Mouse (Mus musculus) MEL (cell line): ENCODE measurements around the gene Cntfr. TPM values are rescaled to one million over a fixed set of nuclear protein-coding genes. Genes with fewer than 3 reads are reported as not detected.

Experiments
- DNase-seq: peaks from one replicate; pipeline ENCODE4 v3.0.0; 2011; ENCODE audit warnings: low read depth, low spot score
- H3K27ac ChIP-seq: 2 replicates; pipeline ENCODE4 v1.5.1; 2012; ENCODE audit warnings: low read depth, mild to moderate bottlenecking, control low read depth, low read length, moderate library complexity; ENCODE audit not compliant: control insufficient read depth
- H3K27me3 ChIP-seq, 2 experiments: fragments of 150-350 bp in 1 of 2; sonication (generic) in 1 of 2; 2 replicates each; pipeline ENCODE4 v1.6.1; 2012; ENCODE audit warnings: low read length in 2 of 2, mild to moderate bottlenecking in 2 of 2, improper control_type of control experiment in 1 of 2, moderate library complexity in 1 of 2; ENCODE audit not compliant: insufficient read depth in 2 of 2, control insufficient read depth in 1 of 2
- H3K36me3 ChIP-seq, 2 experiments: 2 replicates each; pipeline ENCODE4 v1.6.1; 2012 to 2014; ENCODE audit warnings: low read length in 2 of 2, improper control_type of control experiment in 1 of 2, inconsistent platforms in 1 of 2, mild to moderate bottlenecking in 1 of 2; ENCODE audit not compliant: insufficient read depth in 2 of 2, control insufficient read depth in 1 of 2
- H3K4me1 ChIP-seq, 2 experiments: fragments of 150-350 bp in 1 of 2; sonication (generic) in 1 of 2; 2 replicates each; pipeline ENCODE4 v1.6.1; 2012; ENCODE audit warnings: low read length in 2 of 2, improper control_type of control experiment in 1 of 2, mild to moderate bottlenecking in 1 of 2; ENCODE audit not compliant: insufficient read depth in 2 of 2, control insufficient read depth in 1 of 2
- H3K4me3 ChIP-seq, 2 experiments: fragments of 150-350 bp in 1 of 2; sonication (generic) in 1 of 2; 2 replicates each; pipeline ENCODE4 v1.5.1; 2012; ENCODE audit warnings: low read depth in 2 of 2, low read length in 2 of 2, mild to moderate bottlenecking in 2 of 2, moderate library complexity in 2 of 2, control low read depth in 1 of 2, improper control_type of control experiment in 1 of 2; ENCODE audit not compliant: control insufficient read depth in 1 of 2, insufficient read depth in 1 of 2
- H3K79me2 ChIP-seq: 2 replicates; pipeline ENCODE4 v1.6.1; 2012; ENCODE audit warnings: mild to moderate bottlenecking, low read length, moderate library complexity; ENCODE audit not compliant: control insufficient read depth, poor library complexity, insufficient read depth
- H3K9ac ChIP-seq: 2 replicates; pipeline ENCODE4 v1.6.1; 2012; ENCODE audit warnings: low read depth, mild to moderate bottlenecking, control low read depth, low read length, moderate library complexity; ENCODE audit not compliant: control insufficient read depth, poor library complexity, severe bottlenecking
- H3K9me3 ChIP-seq: fragments of 150-350 bp; sonication (generic); replicated peaks from 2 replicates; pipeline ENCODE4 v1.6.1; 2012; ENCODE audit warnings: mild to moderate bottlenecking, low read length, improper control_type of control experiment, moderate library complexity; ENCODE audit not compliant: insufficient read depth
- BHLHE40 ChIP-seq: IDR thresholded peaks from 2 replicates; pipeline ENCODE4 v1.6.1; 2012; ENCODE audit warnings: low read depth, mild to moderate bottlenecking, inconsistent platforms, low read length, improper control_type of control experiment, borderline replicate concordance
- CHD1 ChIP-seq: IDR thresholded peaks from 2 replicates; pipeline ENCODE4 v1.6.1; 2012; ENCODE audit warnings: low read depth, mild to moderate bottlenecking, inconsistent platforms, low read length, improper control_type of control experiment
- CHD2 ChIP-seq: IDR thresholded peaks from 2 replicates; pipeline ENCODE4 v1.6.1; 2011; ENCODE audit warnings: low read length, improper control_type of control experiment
- CTCF ChIP-seq, 3 experiments: IDR thresholded peaks in 2 of 3; conservative IDR thresholded peaks in 1 of 3; 2 replicates each; pipeline ENCODE4 v1.5.1; 2011 to 2012; ENCODE audit warnings: low read length in 3 of 3, low read depth in 2 of 3, mild to moderate bottlenecking in 2 of 3, improper control_type of control experiment in 1 of 3, inconsistent platforms in 1 of 3, mixed read lengths in 1 of 3, moderate library complexity in 1 of 3; ENCODE audit not compliant: control insufficient read depth in 1 of 3, insufficient read depth in 1 of 3, poor library complexity in 1 of 3, severe bottlenecking in 1 of 3
- GABPA ChIP-seq: IDR thresholded peaks from 2 replicates; pipeline ENCODE4 v1.6.1; 2012; ENCODE audit warnings: low read depth, mild to moderate bottlenecking, inconsistent platforms, low read length, improper control_type of control experiment, moderate library complexity
- HCFC1 ChIP-seq: IDR thresholded peaks from 2 replicates; pipeline ENCODE4 v1.6.1; 2012; ENCODE audit warnings: low read depth, mild to moderate bottlenecking, inconsistent platforms, low read length, improper control_type of control experiment, moderate library complexity
- JUND ChIP-seq: IDR thresholded peaks from 2 replicates; pipeline ENCODE4 v1.6.1; 2011; ENCODE audit warnings: low read depth, mild to moderate bottlenecking, improper control_type of control experiment, low read length
- KAT2A ChIP-seq: conservative IDR thresholded peaks from 2 replicates; pipeline ENCODE4 v1.6.1; 2012; ENCODE audit warnings: low read depth, low read length, improper control_type of control experiment, inconsistent platforms
- MAFK ChIP-seq: IDR thresholded peaks from 2 replicates; pipeline ENCODE4 v1.6.1; 2011; ENCODE audit warnings: low read depth, mild to moderate bottlenecking, low read length, improper control_type of control experiment, borderline replicate concordance
- MAX ChIP-seq: IDR thresholded peaks from 2 replicates; pipeline ENCODE4 v1.6.1; 2011; ENCODE audit warnings: low read length, improper control_type of control experiment
- MEF2A ChIP-seq: IDR thresholded peaks from 2 replicates; pipeline ENCODE4 v1.6.1; 2014; ENCODE audit warnings: low read depth, mild to moderate bottlenecking, inconsistent platforms, low read length, improper control_type of control experiment; ENCODE audit not compliant: poor library complexity, insufficient replicate concordance, severe bottlenecking; ENCODE audit errors: extremely low read depth
- MYC ChIP-seq: IDR thresholded peaks from 2 replicates; pipeline ENCODE4 v1.6.1; 2011; ENCODE audit warnings: low read depth, mild to moderate bottlenecking, low read length, improper control_type of control experiment, moderate library complexity
- NELFE ChIP-seq: IDR thresholded peaks from 2 replicates; pipeline ENCODE4 v1.6.1; 2011; ENCODE audit warnings: low read depth, low read length, improper control_type of control experiment
- POLR2A ChIP-seq, 2 experiments: IDR thresholded peaks; 2 replicates each; pipeline ENCODE4 v1.6.1; 2011 to 2012; ENCODE audit warnings: low read length in 2 of 2, mild to moderate bottlenecking in 2 of 2, control low read depth in 1 of 2, improper control_type of control experiment in 1 of 2, low read depth in 1 of 2, moderate library complexity in 1 of 2; ENCODE audit not compliant: control insufficient read depth in 1 of 2, insufficient read depth in 1 of 2, poor library complexity in 1 of 2
- POLR2AphosphoS2 ChIP-seq: IDR thresholded peaks from 2 replicates; pipeline ENCODE4 v1.6.1; 2011; ENCODE audit warnings: low read length, improper control_type of control experiment
- RAD21 ChIP-seq: IDR thresholded peaks from 2 replicates; pipeline ENCODE4 v1.6.1; 2011; ENCODE audit warnings: mild to moderate bottlenecking, low read depth, low read length, improper control_type of control experiment
- RCOR1 ChIP-seq: IDR thresholded peaks from 2 replicates; pipeline ENCODE4 v1.6.1; 2012; ENCODE audit warnings: low read depth, mild to moderate bottlenecking, inconsistent platforms, low read length, improper control_type of control experiment
- SIN3A ChIP-seq: IDR thresholded peaks from 2 replicates; pipeline ENCODE4 v1.6.1; 2012; ENCODE audit warnings: low read length, improper control_type of control experiment, inconsistent platforms
- SMC3 ChIP-seq: IDR thresholded peaks from 2 replicates; pipeline ENCODE4 v1.6.1; 2011; ENCODE audit warnings: low read depth, low read length, improper control_type of control experiment
- TBP ChIP-seq: IDR thresholded peaks from 2 replicates; pipeline ENCODE4 v1.8.0; 2011; ENCODE audit warnings: low read depth, low read length, improper control_type of control experiment
- TCF12 ChIP-seq: IDR thresholded peaks from 2 replicates; pipeline ENCODE4 v1.6.1; 2014; ENCODE audit warnings: low read depth, mild to moderate bottlenecking, inconsistent platforms, low read length, improper control_type of control experiment, moderate library complexity
- USF1 ChIP-seq: IDR thresholded peaks from 2 replicates; pipeline ENCODE4 v1.6.1; 2014; ENCODE audit warnings: low read depth, mild to moderate bottlenecking, inconsistent platforms, low read length, improper control_type of control experiment, moderate library complexity
- ZC3H11A ChIP-seq: IDR thresholded peaks from 2 replicates; pipeline ENCODE4 v1.6.1; 2012; ENCODE audit warnings: low read depth, mild to moderate bottlenecking, inconsistent platforms, low read length, improper control_type of control experiment
- ZKSCAN1 ChIP-seq: IDR thresholded peaks from 2 replicates; pipeline ENCODE4 v1.6.1; 2012; ENCODE audit warnings: low read depth, mild to moderate bottlenecking, inconsistent platforms, low read length, improper control_type of control experiment, moderate library complexity
- polyA plus RNA-seq, 2 experiments: library from polyadenylated mRNA; stranded (reverse) in 1 of 2; unstranded in 1 of 2; fragments of >175 nt in 1 of 2; fragments of >200 nt in 1 of 2; gene quantifications; 2 replicates each; pipeline versions ENCODE4 v1.2.1 to v1.2.4; 2012; ENCODE audit warnings: low replicate concordance in 2 of 2, low read depth in 1 of 2; ENCODE audit not compliant: insufficient read length in 2 of 2, insufficient read depth in 1 of 2, missing spikeins in 1 of 2
- total RNA-seq: library from RNA; depleted of rRNA; stranded (reverse); fragments of 300-350 nt; gene quantifications from 2 replicates; pipeline ENCODE4 v1.2.3, GENCODE M21; 2012

Gene Cntfr
- total and polyA plus RNA-seq, 3 experiments = not detected

- H3K27me3 ChIP-seq = no peaks in the 10 kb centered on the region
- TF ChIP-seq CHD2 (no peak), MYC (no peak), RAD21 (no peak), MAFK (no peak), CHD1 (no peak), GABPA (no peak), BHLHE40 (no peak), ZKSCAN1 (no peak), MEF2A (no peak), TCF12 (no peak), MAX (no peak), NELFE (no peak), JUND (no peak), POLR2A (IDR thresholded peaks at IDR 0.05; ENCODE audit: control insufficient read depth in 1 of 2, insufficient read depth in 1 of 2, low read depth in 1 of 2, low read length in 2 of 2, poor library complexity in 1 of 2) (no peak), POLR2AphosphoS2 (no peak)
These were observed 14.9 kb downstream of the Cntfr start for GRCm38 (mm10) chr4:41681947-41682346.

GRCm38 (mm10) chr4:41681176-41681575 lies 15.7 kb downstream of the Cntfr start:
- Histone ChIP-seq H3K4me3 (no peak overlapping the region), H3K9me3 (no peaks in the 10 kb centered on the region), H3K79me2 (no peaks in the 10 kb centered on the region), H3K27ac (no peak overlapping the region), H3K27me3 (no peaks in the 10 kb centered on the region), H3K9ac (no peak overlapping the region), H3K4me1 (no peaks in the 10 kb centered on the region), H3K36me3 (no peaks in the 10 kb centered on the region)
- no peak for DNase-seq
- no peak for TF ChIP-seq RAD21
- TF ChIP-seq RCOR1 = no peak
- no peak for TF ChIP-seq MEF2A
- no peak for TF ChIP-seq CHD2
- no peak for TF ChIP-seq SIN3A
- no peak for TF ChIP-seq TBP
- TF ChIP-seq ZKSCAN1 = no peak
- TF ChIP-seq POLR2A (IDR thresholded peaks at IDR 0.05; ENCODE audit: control insufficient read depth in 1 of 2, insufficient read depth in 1 of 2, low read depth in 1 of 2, low read length in 2 of 2, poor library complexity in 1 of 2) = no peak
- no peak for TF ChIP-seq ZC3H11A
- TF ChIP-seq MAFK = no peak
- TF ChIP-seq KAT2A = no peak
- TF ChIP-seq GABPA = no peak
- no peak for TF ChIP-seq TCF12
- TF ChIP-seq SMC3 = no peak
- no peak for TF ChIP-seq HCFC1
- TF ChIP-seq USF1 = no peak
- no peak for TF ChIP-seq CTCF (IDR thresholded peaks at IDR 0.05 in 2 of 3, conservative IDR thresholded peaks at IDR 0.05 in 1 of 3; ENCODE audit: control insufficient read depth in 1 of 3, insufficient read depth in 1 of 3, low read depth in 2 of 3, low read length in 3 of 3, poor library complexity in 1 of 3, severe bottlenecking in 1 of 3)

More at GRCm38 (mm10) chr4:41681947-41682346, 14.9 kb downstream of the Cntfr start:
- Histone ChIP-seq H3K79me2 (no peaks in the 10 kb centered on the region), H3K36me3 (no peaks in the 10 kb centered on the region), H3K9ac (no peak overlapping the region), H3K4me3 (no peak overlapping the region), H3K27ac (no peak overlapping the region), H3K4me1 (no peaks in the 10 kb centered on the region), H3K9me3 (no peaks in the 10 kb centered on the region)
- DNase-seq = no peak
